Mouse (Mus musculus) right cerebral cortex, postnatal 10 days (tissue): ENCODE measurements around the gene Tmem144.

Experiments
- DNase-seq, 2 experiments: peaks; one replicate each; pipeline ENCODE4 v3.0.0; 2021; ENCODE audit warnings: low spot score in 2 of 2

The Tmem144 gene

DNA sequence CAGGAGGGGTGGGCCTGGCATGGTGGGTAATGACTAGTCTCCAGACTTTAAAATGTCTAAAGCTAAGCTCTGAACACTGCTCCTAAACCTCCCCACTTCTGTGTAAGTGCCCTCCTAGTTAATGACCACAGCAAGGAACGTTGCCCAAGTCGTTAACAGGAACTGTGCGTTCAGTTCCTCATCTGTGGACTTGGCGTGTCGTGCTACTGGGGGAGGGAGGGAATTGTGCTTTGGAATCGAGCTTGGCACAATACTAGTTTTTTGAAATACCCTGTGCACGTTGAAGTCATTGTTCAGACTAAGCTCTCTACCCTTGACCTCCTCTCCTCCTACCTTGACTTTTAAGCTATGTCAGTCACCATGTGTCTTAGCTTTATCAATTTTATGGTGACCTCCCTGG is 12.3 kb upstream of the Tmem144 start:
- no peak for DNase-seq

DNA sequence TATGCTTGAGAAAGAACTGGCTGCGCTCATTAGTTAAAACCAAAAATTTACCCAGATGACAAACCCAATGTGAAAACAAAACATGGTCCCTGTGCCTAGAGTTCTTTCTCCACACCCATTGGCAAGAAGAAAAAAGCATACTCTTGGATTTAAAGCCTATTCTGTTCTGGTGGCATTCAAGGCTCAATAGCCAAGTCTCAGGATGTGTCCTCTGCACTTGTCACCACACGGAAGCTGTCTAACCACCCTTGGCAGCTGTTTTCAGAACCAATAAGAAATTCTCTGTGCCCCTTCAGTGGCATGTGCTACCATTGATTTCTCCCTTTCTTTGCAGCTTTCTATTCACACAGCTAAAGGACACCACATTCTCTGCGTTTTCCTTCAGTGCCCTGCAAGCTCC is 5.6 kb upstream of the Tmem144 start:
- no peak for DNase-seq

DNA sequence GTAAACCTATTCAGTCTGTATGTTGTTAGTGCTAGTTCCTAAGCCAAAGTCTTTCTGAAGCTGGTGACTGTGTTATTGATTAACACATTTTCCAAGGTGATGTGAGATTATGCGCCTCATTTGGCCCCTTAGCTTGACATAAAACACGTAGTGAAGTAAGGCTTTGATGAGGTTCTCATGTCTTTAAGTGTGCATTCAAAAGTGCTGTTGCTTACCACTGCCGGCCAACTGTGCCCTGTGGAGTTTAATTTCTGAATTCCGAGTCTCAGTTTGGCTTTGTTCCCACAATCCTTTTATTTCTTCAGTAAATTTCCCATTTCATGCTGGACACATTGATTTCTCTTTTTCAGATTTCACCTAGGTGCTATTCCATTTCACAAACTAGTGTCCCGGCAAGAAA is 5.2 kb upstream of the Tmem144 start:
- DNase-seq = no peak

DNA sequence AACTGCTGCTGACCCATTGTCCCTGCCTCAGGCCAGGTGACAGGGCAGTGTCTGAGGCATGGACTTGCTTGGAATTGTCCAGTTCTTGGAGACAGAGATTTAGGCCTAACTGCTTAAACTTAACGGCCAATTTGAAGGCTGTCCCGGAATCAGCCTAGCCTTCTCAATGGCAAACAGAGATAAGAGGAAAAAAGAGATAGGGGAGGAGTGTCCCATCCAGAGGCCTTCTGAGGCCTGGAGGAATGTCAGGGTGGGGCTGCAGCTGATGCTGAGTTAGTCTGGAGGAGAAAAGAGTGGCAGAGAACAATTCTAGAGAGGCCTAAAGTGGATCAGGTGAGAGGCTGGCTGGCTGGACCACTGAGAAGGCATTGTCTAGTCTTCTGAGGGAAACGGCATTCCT is 465 bp downstream of the Tmem144 start:
- DNase-seq = no peak

DNA sequence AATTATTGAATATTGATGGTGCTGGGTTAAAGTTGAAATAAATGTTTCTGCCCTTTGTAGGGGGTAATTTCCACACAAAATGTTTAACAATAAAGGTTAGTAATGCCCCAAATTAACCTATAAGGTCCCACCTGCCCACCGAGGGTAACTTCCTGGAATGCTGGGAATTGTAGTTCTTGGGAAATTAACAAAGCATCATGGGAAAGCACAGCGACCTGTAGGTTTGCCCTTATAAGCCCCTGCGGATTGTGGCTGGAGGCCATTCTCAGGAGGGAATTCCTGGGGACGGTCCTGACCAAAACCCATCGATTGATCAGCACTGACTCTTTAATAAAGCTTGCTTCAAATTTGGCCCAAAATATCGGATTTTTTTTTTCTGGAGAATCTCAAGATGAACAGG is 1.9 kb downstream of the Tmem144 start:
- DNase-seq = no peak

DNA sequence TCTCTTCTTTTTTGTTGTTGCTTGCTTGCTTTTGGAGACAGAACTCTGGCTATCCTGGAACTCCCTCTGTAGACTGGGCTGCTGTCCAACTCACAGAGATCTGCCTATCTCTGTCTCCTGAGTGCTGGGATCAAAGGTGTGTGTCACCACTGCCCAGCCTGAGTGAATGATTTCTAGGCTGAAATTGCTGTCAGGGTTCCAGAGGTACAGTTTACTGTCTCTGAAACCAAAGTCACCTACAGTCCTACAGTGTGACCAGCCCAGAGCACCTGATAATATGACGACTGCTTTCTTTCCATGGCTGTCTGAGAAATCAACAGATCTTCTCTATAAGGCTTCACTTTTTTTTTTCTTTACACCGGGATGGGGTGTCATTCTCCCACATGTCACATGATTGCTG is 3.0 kb downstream of the Tmem144 start:
- no peak for DNase-seq

DNA sequence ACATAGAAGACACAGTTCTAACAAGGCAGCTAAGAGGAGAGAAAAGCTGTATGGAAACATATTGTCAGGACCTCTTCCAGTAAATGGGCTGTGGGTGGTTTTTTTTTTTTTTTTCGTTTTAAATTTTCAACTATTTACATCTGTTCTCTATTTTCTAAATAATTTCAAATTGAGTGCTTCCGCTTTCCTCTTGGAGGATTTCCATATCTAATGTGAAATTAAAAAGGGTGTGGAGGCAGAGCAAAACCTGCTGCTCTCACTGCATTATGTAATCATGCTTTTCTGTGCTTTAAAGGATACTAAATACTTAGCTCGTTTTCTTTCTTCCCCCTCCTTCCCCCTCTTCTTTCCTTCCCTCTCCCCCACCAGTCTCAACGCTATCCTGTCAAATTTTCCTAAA is 3.7 kb downstream of the Tmem144 start:
- no peak for DNase-seq

DNA sequence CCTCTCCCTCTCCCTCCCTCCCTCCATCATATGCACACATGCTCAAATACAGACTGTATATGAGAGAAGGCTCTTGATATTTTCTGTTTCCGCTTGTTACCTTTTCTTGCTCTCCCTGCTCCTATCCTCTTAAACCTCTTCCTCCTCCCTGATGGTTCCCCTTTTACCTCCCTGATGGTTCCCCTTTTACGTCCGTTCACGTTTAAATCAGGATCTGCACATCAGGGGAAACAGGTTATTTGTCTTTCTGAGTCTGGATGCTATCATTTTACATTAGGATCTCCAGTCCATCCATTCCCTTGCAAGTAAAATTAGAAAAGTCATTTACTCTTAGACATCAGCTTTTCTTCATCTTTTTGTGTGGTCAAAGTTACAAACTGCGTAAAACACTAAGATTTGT is 5.9 kb downstream of the Tmem144 start:
- no peak for DNase-seq

DNA sequence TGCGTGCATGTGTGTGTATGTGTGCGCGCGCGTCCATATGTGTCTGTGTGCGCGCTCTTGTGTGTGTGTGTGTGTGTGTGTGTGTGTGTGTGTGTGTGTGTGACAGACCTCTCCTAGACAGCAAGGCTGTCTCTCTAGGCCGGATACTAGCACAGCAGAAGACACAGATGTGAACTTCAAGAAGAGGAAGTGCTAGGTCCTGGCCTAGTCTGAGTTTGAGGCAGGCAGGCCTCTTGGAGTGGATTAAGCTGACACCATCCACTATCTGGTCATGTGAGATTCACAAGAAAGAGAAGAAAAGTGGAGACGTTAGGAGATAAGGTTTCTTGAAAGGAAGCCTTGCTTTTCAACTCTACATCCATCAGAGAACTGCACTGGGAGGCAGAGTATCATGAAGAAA is 8.6 kb downstream of the Tmem144 start:
- peak in 1 of 2 experiments; percentile 44 for DNase-seq

DNA sequence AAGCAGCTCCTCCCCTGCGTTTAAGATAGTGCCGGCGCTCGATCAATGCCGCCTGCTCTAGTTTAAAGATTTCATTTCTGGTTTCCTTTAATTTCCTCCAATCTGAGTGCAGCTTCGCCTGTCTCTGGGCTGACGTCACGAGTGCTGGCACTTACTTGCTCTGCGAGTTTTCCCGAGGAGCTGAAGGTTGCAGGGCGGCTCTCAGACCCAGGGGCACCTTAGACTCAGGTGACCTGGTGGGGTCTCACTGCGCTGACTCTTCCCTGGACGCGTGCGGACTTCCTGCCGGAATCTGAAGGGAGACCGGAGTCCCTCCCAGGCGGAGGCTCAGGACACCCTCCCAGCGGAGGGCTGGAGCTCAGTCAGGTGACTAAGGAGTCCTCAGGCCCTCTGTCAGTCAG is 10.0 kb downstream of the Tmem144 start:
- DNase-seq = peak; percentile 79 to 81

DNA sequence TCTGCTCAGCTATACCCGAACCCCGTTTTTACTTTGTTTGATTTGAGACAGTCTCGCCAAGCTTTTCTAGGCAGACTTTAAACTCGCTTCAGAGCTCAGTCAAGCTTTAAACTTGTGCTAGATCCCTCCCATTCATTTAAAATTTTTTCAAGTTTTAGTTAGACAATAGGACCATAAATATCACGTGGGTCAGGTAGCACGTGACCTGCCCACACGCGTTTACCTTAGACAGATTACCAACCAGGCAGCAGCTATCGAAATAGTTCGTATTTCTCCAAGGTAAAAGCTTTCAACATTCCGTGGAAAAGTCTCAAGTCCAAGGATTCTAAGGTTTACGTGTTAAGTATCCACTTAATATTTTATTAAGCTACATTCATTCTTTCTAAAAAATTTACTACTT is 10.4 kb downstream of the Tmem144 start:
- DNase-seq = peak in 1 of 2 experiments; percentile 49

DNA sequence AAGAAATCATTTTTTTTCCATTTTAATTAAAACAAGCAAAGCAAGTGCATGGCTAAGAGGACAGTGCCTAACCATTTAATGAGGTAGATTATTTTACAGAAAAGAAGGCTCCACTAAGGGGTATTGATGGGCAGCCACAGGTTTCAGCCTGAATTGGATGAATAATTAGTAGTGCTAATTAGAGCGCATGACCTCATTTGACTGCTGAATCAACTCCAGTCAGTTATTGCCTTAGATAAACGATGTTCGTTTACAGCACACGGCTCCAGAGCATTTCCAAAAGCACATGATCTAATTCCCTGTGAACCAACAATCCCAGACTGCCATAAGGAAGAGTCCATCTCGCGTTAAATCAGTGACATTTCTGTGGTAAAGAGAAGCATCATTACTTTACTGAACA is 11.1 kb downstream of the Tmem144 start:
- no peak for DNase-seq

DNA sequence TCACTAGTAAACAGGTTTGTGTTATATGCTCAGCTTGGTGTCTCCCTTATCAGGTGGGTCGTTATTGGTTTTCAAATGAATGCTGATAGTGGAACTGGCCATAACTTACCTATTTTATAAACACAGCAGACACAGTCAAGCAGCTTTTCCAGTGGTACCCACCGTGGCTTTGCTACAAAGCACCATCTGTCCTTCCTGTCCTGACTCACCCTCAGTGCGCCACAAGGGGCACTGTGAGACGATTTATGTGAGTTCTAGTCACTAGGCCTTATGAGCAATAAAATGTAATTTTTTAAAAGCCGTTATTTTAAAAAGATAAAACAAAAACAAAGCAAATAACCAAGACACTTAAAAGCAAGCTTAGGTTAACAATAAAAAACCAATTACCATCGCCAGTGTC is 13.8 kb downstream of the Tmem144 start:
- peak; percentile 50 to 52 for DNase-seq

DNA sequence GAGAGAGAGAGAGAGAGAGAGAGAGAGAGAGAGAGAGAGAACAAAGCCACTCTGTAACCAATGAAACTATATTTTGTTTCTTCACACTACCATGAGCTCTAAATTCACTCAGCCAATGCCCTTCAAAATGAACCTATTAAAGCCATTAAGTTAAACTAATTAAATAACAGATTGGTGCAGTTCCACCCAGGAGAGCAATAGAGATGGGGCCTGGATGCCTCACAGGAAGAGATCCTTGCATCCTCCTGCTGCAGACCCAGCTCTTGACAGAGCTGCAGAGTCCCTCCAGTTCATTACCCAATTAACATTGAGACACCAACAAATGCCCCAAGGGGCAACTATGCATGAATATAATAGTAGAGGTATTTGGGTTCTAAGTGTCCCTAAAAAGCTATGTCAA is 23.3 kb downstream of the Tmem144 start:
- DNase-seq = no peak

DNA sequence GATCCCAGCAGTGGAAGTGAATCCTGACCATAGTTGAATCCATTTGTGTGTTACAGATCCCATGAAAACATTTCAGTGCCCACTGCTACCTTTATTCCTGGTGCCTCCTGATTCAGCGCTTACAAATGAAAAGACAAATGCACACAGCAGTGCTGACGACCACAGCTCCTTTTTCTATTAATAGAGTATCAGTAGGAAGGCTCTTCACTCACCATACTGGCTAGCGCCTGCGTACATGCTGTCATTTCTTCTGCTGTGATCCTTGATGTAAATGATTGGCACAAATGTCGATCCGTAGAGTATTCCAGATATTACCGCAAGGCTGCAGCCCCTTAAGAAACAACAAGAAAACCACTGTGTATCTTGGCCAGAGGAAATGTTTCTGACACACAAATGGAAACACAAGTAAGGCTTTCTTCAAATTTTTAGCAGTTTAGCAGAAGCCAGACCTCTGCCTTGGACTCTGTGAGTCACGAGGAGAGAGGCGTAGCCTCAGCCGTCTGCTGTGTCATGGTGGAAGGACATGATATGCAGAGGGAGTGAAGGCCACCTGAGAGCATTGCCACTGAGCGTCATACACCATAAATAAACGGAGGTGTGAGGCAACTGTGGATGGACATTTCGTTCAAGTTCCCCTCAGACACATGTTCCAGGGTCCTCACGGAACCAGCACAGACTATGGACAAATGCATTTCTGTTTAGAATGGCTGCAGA is 27.3 kb downstream of the Tmem144 start:
- no peak for DNase-seq

DNA sequence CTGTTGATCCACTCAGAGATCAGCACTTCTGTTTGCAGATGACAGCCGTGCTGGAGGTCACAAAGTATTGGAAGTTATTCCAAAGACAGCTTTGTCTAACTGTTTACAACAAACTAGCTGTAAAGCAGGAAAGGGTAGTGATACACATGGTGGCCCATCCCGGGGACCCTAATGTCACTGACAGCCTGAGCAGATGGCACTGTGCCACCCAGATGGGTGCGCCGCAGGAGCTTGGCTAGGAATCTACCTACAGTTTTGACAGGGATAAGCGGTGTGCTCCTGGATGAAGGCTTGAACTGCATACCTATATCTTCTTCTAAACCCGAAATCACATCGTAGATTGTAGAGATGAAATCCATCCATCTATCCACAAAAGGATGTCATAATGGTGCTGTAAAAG is 29.4 kb downstream of the Tmem144 start:
- DNase-seq = no peak

DNA sequence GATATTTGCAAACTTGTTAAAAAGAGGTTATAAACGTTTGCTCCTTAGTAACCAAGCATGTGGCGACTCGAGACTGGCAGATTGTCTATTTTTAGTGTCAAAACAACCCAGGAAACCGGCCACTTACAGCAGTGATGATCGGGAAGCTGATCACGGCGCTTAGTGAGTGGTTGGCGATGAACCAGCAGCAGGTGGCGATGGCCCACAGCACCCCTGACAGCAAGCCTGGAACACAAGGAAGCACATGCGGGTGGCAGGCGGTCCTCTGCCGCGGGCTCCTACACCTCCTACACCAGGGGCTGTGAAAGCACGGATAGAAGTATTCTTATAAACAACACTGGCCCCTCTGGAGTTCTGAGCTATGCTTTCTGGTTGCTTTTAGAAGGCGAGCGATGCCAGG is 31.4 kb downstream of the Tmem144 start:
- DNase-seq = peak; percentile 40 to 59

DNA sequence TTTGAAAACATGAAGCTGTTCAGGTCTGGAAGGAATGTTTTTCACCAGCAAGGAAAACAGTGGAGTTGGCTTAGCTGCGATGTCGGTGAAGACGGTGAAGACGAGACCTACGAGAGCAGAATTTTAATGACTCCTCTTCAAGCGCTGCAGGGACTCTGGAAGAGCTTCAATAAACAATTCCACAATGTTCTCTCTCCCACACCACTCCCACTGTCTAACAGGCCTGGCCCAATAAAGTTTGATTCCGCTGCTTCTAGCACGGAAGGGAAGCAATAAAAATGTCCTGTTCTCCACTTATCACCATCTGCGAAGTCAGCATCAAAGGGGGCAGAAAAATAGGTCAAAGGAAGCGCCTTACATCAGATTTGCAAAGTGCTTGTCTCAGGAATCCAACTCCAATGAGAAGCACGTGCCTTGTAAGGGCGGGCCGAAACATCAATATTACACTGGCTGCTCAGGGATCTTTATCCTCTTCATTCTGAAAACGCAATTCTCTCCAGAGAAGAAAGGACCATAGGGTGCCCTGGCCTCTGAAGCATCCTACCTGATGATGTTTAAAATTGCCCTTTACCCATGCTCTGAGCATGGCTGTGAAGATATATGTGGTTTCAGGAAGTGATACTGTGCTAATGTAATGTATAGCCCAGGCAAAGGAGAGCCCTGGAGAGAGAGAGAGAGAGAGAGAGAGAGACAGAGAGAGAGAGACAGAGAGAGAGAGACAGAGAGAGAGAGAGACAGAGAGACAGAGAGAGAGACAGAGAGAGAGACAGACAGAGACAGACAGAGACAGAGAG is 34.2 kb downstream of the Tmem144 start:
- DNase-seq = peak; percentile 43 to 56

DNA sequence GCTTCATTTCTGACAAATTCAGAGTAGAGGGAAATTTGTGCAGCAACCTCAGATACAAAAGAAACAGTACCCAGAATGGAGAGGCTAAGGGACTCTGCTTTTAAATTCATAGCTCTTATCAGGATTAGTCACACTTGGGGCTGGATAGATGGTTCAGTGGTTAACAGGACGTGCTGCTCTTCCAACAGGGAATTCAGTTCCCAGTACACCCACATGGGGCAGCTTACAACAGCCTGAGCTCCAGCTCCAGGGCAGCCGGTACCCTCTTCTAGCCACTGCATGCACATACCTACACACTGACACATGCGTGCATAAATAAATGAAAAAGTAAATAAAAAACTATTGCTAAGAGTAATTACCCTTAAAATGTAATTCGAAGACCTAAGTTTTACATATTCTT is 36.3 kb downstream of the Tmem144 start:
- no peak for DNase-seq

DNA sequence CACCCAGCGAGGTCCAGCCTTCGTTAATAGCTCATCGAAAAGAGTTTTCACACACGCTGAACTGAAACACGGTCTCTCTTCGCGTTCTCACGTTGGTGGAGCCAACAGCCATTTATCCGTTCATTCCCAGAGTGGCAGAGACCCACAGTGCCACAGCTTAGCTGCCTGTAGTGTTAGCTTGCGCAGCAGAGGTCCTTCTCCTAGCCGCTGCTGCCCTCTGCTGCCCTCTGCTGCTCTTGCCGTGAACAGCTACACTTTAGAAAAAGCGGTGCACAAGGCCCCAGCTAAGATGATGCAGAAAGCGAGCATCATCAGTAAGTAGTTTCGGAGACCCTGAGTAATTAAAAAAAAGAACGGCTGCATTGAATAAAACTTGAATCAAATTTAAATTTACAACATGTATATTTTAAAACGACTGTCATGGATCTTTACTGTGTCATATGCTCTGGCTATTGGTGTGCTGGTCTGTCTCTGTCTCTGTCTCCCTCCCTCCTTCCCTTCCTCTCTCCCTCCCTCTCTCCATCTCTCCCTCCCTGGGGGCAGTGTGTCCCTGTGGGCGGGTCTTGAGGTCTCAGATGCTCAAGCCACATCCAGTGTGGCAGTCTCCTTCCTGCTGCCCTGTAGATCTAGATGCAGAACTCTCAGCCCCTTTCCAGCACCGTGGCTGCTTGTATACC is 38.6 kb downstream of the Tmem144 start:
- DNase-seq = peak; percentile 86 to 90

DNA sequence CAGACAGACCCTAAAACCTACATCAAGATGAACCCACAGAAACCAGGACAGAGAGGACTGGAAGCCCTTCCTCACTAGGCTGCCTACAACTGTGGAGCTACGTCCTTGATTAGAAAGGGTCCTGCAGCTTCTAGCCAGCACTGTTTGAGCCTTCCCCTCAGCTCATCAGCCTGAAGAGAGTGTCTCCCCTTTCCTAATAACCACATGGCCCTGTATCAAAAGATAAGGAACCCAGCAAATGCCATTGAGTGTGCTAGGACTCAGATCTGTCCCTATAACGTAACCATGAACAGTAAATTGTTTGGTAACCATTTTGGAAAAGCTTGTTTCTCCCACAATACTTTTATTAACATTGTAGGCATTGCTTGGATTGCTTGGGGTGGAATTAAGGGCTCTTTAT is 40.5 kb downstream of the Tmem144 start:
- no peak for DNase-seq

DNA sequence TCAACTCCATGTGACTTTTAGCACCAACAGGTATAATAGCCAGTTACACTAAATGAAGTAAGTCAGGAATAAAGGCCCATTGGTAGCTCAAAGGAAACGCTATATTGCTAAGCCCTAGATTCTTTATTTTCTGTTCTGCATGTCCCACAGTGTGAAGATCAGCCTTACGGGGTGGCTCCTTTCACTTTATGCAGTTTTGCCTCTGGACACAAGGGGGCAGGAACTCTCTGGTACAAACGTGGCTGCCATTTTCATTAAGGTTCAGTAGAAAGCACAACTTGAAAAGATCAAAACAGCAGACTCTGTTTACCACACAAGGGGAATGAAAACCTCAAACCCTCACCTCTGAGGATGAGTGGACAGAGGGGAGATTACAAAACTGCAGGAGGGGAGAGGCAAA is 40.9 kb downstream of the Tmem144 start:
- DNase-seq = peak in 1 of 2 experiments; percentile 59

DNA sequence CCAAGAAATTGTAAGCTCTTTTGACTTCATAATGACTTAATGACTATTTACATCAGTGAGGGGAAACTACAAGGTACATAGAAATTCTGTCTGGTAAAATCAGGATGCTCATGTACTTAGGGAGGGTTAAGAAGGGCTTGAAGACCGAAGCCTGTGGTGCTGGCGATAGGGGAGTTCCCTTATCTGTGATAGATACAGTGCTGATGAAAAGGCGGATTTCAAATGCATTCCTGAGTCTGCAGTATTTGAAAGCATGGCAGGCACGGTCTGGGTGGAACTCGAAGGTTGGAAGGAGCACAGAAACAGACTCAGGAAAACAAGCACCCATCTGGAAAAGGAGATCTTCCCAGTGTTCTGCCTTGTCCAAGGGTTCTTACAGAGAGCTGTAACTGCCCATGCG is 42.0 kb downstream of the Tmem144 start:
- DNase-seq = no peak
